Mouse (Mus musculus) spleen, postnatal 36 days (tissue): ENCODE results near the gene Six5.

Source experiments
- DNase-seq, 2 experiments: peaks; one replicate each; pipeline ENCODE4 v3.0.0; 2022; ENCODE audit warnings: low spot score in 2 of 2, mixed read lengths in 1 of 2

Six5 gene

DNA sequence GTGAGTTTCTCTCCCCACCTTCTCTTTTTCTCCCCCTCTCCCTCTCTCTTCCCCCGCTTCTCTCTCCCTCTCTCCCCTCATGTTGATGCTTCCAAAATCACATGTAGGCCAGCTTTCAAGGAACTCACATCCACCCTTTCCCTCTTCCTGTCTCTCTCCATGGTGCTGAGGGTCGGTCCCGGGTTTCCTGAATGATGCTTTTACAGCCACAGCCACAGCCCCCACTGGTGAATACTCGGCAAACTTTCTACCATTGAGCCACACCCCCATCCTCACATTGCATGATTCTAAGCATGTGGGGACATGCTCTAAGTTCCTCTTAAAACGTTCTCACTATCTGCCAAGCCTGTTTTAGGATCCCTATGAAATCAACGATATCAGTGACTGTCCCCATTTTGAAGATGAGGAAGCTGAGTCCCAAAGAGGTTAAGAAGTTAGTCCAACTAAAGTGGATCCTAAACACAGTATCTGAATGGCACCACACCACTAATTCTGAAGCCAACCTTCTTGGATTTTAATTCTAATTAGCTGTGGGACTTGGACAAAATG, 53.2 kb downstream of the Six5 start:
- DNase-seq: no peak
